In the genomic region with DNA sequence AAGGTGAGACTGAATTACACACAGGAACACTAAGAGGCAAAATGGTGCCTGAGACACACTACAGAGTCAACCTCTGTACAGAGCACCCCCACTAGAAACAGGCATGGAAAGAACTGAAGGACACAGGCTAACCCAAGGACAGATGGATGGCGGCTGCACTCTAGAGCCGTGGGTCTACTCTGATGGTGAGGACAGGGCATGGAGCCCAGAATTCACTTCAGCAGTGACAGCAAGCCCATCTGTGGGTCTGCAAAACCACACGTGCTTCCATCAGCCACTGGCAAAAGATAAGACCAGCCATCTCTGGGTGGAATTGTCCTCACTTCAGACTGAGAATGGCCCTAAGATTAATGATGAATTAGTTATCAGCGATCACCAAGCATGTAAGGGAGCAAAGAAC, we compare ENCODE assay signal across 32 mouse cellular contexts.
"Had no signal": no experiment of that assay in that cellular context is flagged by ENCODE, and none has a peak within 500 bp of the region (broad histone marks: within the 10 kb centered on the region; RNA-seq: fewer than 3 reads in every experiment).

No protein-coding gene starts in this region.

- H3K4me3 ChIP-seq: limb, embryonic 10.5 days; limb, embryonic 12.5 days; limb, embryonic 13.5 days; limb, embryonic 15.5 days; liver, embryonic 12.5 days; liver, embryonic 13.5 days; liver, embryonic 15.5 days; lung, embryonic 15.5 days; megakaryocyte, embryonic 14.5 days; midbrain, embryonic 10.5 days; midbrain, embryonic 12.5 days; midbrain, embryonic 13.5 days; midbrain, embryonic 15.5 days; myocyte; neural tube, embryonic 12.5 days had no signal

- H3K36me3 ChIP-seq: limb, embryonic 10.5 days; limb, embryonic 12.5 days; limb, embryonic 13.5 days; limb, embryonic 15.5 days; liver, embryonic 12.5 days; liver, embryonic 13.5 days; liver, embryonic 15.5 days; lung, embryonic 15.5 days; midbrain, embryonic 10.5 days; midbrain, embryonic 12.5 days; midbrain, embryonic 13.5 days; midbrain, embryonic 15.5 days; neural tube, embryonic 12.5 days had no signal

- DNase-seq: left cerebral cortex, postnatal 4 days; liver; liver, embryonic 13.5 days; liver, postnatal 0 days; lung, adult 18-20 months; lung, adult 2 months; lung, embryonic 14.5 days; lung, postnatal 10 days; lung, postnatal 14 days; lung, postnatal 36 days; lung, postnatal 4 days; midbrain, embryonic 14.5 days had no signal

- H3K4me1 ChIP-seq: limb, embryonic 10.5 days; limb, embryonic 12.5 days; limb, embryonic 13.5 days; limb, embryonic 15.5 days; liver, embryonic 12.5 days; liver, embryonic 13.5 days; liver, embryonic 15.5 days; lung, embryonic 15.5 days; megakaryocyte, embryonic 14.5 days; midbrain, embryonic 10.5 days; midbrain, embryonic 12.5 days; midbrain, embryonic 13.5 days; midbrain, embryonic 15.5 days; neural tube, embryonic 12.5 days had no signal

- H3K9me3 ChIP-seq: limb, embryonic 10.5 days; limb, embryonic 12.5 days; limb, embryonic 15.5 days; liver, embryonic 12.5 days; liver, embryonic 15.5 days; lung, embryonic 15.5 days; midbrain, embryonic 10.5 days; midbrain, embryonic 12.5 days; midbrain, embryonic 13.5 days; midbrain, embryonic 15.5 days; neural tube, embryonic 12.5 days had no signal

- ATAC-seq: liver, embryonic 12.5 days; liver, postnatal 0 days; lung, postnatal 0 days; midbrain, embryonic 13.5 days; midbrain, embryonic 15.5 days; midbrain, embryonic 16.5 days had no signal

- H3K27ac ChIP-seq: limb, embryonic 10.5 days; limb, embryonic 12.5 days; limb, embryonic 13.5 days; limb, embryonic 15.5 days; liver, embryonic 12.5 days; liver, embryonic 13.5 days; liver, embryonic 14.5 days; liver, embryonic 15.5 days; lung, embryonic 15.5 days; macrophage; midbrain, embryonic 10.5 days; midbrain, embryonic 12.5 days; midbrain, embryonic 13.5 days; midbrain, embryonic 15.5 days; neural tube, embryonic 12.5 days had no signal

- H3K27me3 ChIP-seq: limb, embryonic 13.5 days; liver, embryonic 12.5 days; liver, embryonic 13.5 days; liver, embryonic 15.5 days; lung, embryonic 15.5 days; midbrain, embryonic 12.5 days; midbrain, embryonic 15.5 days; neural tube, embryonic 12.5 days had no signal

- H3K9ac ChIP-seq: limb, embryonic 12.5 days; limb, embryonic 13.5 days; limb, embryonic 15.5 days; liver, embryonic 12.5 days; liver, embryonic 13.5 days; liver, embryonic 14.5 days; liver, embryonic 15.5 days; liver, postnatal 0 days; lung, embryonic 14.5 days; lung, embryonic 15.5 days; midbrain, embryonic 12.5 days; midbrain, embryonic 13.5 days; midbrain, embryonic 15.5 days; neural tube, embryonic 12.5 days had no signal

- H3K4me2 ChIP-seq: limb, embryonic 12.5 days; limb, embryonic 13.5 days; limb, embryonic 15.5 days; liver, embryonic 11.5 days; liver, embryonic 12.5 days; liver, embryonic 13.5 days; liver, embryonic 15.5 days; lung, embryonic 14.5 days; lung, embryonic 15.5 days; midbrain, embryonic 11.5 days; midbrain, embryonic 12.5 days; midbrain, embryonic 13.5 days; midbrain, embryonic 15.5 days; neural tube, embryonic 12.5 days had no signal
